Comparison of ENCODE assay signal across 8 mouse cellular contexts in the genomic region with DNA sequence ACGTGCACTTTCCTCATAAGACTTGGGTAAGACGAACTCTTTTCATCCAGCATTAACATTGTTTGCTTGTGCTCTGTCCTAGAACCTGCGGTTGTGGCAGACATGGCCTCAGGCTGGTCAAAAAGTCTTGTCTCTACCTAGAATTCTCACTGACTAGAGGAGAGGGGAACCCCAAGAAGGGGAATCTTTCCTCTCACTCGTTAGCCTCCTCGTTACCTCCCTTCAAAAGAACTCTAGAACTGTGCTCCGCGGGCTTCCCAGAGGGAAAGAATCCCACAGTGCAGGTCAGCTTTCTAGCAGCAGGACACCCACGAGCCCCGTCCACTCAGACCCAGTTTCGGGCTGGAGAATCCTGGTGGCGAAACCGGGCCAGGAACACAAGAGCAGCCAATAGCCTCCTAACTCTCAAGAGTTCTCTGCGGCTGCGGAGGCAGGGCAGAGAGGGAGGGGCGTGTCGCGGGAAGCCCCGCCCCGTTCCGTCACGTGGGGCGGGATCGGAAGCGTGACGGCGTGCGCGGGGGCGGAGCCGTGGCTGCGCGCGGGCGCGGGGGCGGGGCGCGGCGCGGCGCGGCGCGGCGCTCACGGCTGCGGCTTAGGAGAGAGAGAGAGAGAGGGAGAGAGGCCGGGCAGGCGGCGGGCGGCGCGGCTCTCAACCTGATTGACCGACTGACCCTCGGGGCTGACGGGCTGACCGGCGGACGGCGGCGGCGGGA. TPM values are rescaled to one million over a fixed set of nuclear protein-coding genes. Genes with fewer than 3 reads are reported as not detected.
DNase-seq lines count a peak whose midpoint lies in the region; ATAC-seq lines count a peak whose summit lies in the region.

A gene (plus strand): TSS at position 553 of the 713 bp plus-strand sequence.

- H3K4me2 ChIP-seq in hindbrain, embryonic 16.5 days (ENCODE audit: low read length), result peak within 1 kb of the TSS; percentile 80

- H3K4me3 ChIP-seq in hindbrain, embryonic 16.5 days (ENCODE audit: low read length), result peak within 1 kb of the TSS; percentile 92
- peak within 1 kb of the TSS; percentile 61 for H3K4me3 ChIP-seq in macrophage (ENCODE audit: inconsistent target)

- 0 out of 2 replicates have a peak, but pooled peaks cover 2% of the 10 kb centered on the region for H3K9me3 ChIP-seq in hindbrain, embryonic 16.5 days (ENCODE audit: control insufficient read depth, low read length)

- WGBS in hindbrain, embryonic 16.5 days, result under 1% methylated on average over 50 of the region's 62 CpGs
- 7% methylated on average over 36 of the region's 62 CpGs for WGBS in macrophage (ENCODE audit: missing documents)

- peak; percentile 61 for DNase-seq in WW6 (ENCODE audit: low read depth, low spot score)
- DNase-seq in cerebellum, postnatal 4 days (ENCODE audit: low spot score in 2 of 2), result peak; percentile 88 to 95
- DNase-seq in gastrocnemius, adult 18-20 months (ENCODE audit: low spot score), result peak; percentile 94
- peak; percentile 94 to 95 for DNase-seq in left cerebral cortex, adult 18-20 months (ENCODE audit: low spot score in 2 of 2)
- DNase-seq in right cerebral cortex, adult 18-20 months, result peak; percentile 95
- peak; percentile 76 for DNase-seq in urinary bladder, postnatal 10 days (ENCODE audit: low spot score)

- peak within 1 kb of the TSS; percentile 95 for H3K9ac ChIP-seq in hindbrain, embryonic 16.5 days (ENCODE audit: low read depth, low read length)

- peak; percentile 96 for ATAC-seq in hindbrain, embryonic 16.5 days

- peaks cover 20% of the 10 kb centered on the region for H3K4me1 ChIP-seq in hindbrain, embryonic 16.5 days (ENCODE audit: control insufficient read depth, insufficient read depth, low read depth, low read length)

- H3K79me2 ChIP-seq in macrophage (ENCODE audit: inconsistent target), result peaks cover 43% of the 10 kb centered on the region

- H3K27me3 ChIP-seq in hindbrain, embryonic 16.5 days (replicated peaks; ENCODE audit: control insufficient read depth, insufficient read depth, low read length), result no peaks in the 10 kb centered on the region

- H3K27ac ChIP-seq in hindbrain, embryonic 16.5 days (ENCODE audit: low read depth, low read length), result peak within 1 kb of the TSS; percentile 92
- H3K27ac ChIP-seq in macrophage, result peak within 1 kb of the TSS; percentile 60

- H3K36me3 ChIP-seq in hindbrain, embryonic 16.5 days (ENCODE audit: control insufficient read depth, insufficient read depth, low read length), result no peaks in the 10 kb centered on the region
- H3K36me3 ChIP-seq in macrophage (ENCODE audit: inconsistent target), result no peaks in the 10 kb centered on the region

RNA-seq across cellular contexts. Expression of the gene that starts here (rescaled TPM):
- total RNA-seq in gastrocnemius, adult 18-20 months (2021), result 1 to 10 TPM; 1.8 to 2.1 TPM
- polyA plus RNA-seq in hindbrain, embryonic 16.5 days (2015; fragmentation: Nextera tagmentation; extraction: Ambion mirVana), result 22.7 and 28.0 TPM in 2 replicates
- 10 to 100 TPM; 19.8 to 22.7 TPM for total RNA-seq in left cerebral cortex, adult 18-20 months (2021)
- 10 to 100 TPM; 25.9 to 51.5 (median 42.5) TPM for total RNA-seq in macrophage (2018; cell fraction: chromatin; rRNA removed)
- total RNA-seq in macrophage (2018; cell fraction: cytosol; rRNA removed), result 10 to 100 TPM in 24 of 26 experiments, 1 to 10 TPM in 2; 9.3 to 18.3 (median 12.9) TPM
- total RNA-seq in macrophage (2018; cell fraction: nucleus; rRNA removed), result 10 to 100 TPM; 18.2 to 45.5 (median 30.2) TPM
- polyA plus RNA-seq in macrophage (2018), result 12.7 to 14.7 TPM (median 12.8 TPM) in 3 replicates

Comparison
In these comparisons a context has a peak if more than half of its experiments do, and no peak if none do; other contexts are left out.
1. Peak in every context shown above with its lines: DNase-seq, ATAC-seq, H3K4me3 ChIP-seq and H3K27ac ChIP-seq.
2. RNA of the gene that starts here (total RNA-seq): 19.8 to 22.7 TPM in left cerebral cortex, adult 18-20 months; 1.8 to 2.1 TPM in gastrocnemius, adult 18-20 months; every median in the first group is over 4 times any median in the second.